Mouse (Mus musculus): ENCODE data around the gene Flt3l. TPM values are rescaled to one million over a fixed set of nuclear protein-coding genes. Genes with fewer than 3 reads are reported as not detected.

The Flt3l gene
- polyA plus RNA-seq, 1 experiment from 2014 or later = 1.4 TPM

DNA sequence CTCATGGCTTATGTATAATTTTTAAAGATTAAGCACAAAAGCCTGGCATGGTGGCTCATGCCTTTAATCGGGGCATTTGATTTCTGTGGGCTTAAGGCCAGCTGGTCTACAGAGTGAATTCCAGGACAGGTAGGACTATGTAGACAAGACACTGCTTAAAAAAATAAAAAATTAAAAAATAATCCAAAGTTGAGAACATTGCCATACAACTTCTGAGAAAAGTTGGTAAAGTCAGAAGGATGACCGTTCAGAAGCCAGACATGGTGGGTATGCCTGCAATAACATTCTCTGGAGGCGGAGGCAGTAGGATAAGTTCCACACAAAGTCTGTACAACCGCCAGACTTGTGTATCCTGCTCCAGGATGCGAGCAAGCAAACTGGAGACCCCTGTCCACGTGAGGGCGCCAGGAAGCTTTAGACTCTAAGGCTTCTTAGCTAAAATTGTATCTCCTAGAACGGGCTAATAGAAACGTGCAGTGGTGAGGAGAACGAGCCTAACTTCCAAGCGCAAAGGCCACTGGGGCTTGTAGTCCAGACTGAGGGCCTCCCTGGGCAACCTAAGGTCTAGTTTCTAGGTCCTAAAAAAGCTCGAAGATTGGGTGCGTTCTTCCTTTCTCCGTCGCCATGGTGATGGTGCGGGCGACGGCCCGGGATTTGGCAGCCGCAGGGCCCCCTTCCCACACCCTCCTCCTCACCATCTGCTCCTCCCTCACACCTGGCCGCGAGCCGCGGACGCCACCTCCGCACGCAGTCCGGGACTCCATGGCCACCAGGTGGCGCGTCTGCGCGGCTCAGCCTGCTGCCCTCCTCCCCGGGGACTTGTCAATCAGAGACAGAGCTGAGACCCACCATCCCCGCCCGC lies 25.6 kb upstream of the Flt3l start:
- no peak overlapping the region for H3K27ac ChIP-seq (replicated peaks; ENCODE audit: low read depth, low read length)
- WGBS = 5% methylated on average over 35 of the region's 35 CpGs
- peaks cover 12% of the 10 kb centered on the region for H3K4me1 ChIP-seq (ENCODE audit: control insufficient read depth, insufficient read depth, low read length)

DNA sequence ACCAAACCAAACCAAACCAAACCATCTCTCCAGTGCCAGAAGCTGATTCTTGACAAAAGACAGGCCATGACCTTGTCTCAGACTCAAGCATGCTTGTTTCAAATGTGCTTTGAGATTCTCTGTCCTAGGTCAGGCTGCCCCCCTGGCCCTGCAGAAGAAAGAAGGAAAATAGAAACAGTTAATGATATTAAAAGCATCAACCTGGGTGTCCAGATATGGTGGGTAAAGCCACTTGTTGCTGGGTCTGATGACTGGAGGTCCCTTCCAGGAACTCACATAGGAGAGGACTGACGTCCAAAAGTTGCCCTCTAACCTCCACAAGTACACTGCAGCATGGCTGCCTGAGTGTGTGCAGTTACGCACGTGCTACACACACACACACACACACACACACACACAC lies 24.6 kb upstream of the Flt3l start:
- Histone ChIP-seq H3K4me2 (ENCODE audit: low read length) (no peak overlapping the region), H3K27ac (replicated peaks; ENCODE audit: low read depth, low read length) (no peak overlapping the region), H3K9me3 (ENCODE audit: control insufficient read depth, low read length) (no peaks in the 10 kb centered on the region), H3K27me3 (ENCODE audit: control insufficient read depth, insufficient read depth, low read length) (peaks cover 30% of the 10 kb centered on the region), H3K36me3 (ENCODE audit: control insufficient read depth, insufficient read depth, low read length) (peaks cover 33% of the 10 kb centered on the region; the same call in 1 of the 2 replicates), H3K9ac (replicated peaks; ENCODE audit: low read length) (no peak overlapping the region), H3K4me1 (ENCODE audit: control insufficient read depth, insufficient read depth, low read length) (peaks cover 12% of the 10 kb centered on the region), H3K4me3 (replicated peaks; ENCODE audit: low read depth, low read length) (no peak overlapping the region)
- DNase-seq = no peak
- WGBS = 97% methylated on average over 3 of the region's 3 CpGs
- ATAC-seq (ENCODE audit: low FRiP score, low TSS enrichment) = no peak

More for the DNA sequence above, 25.6 kb upstream of the Flt3l start:
- Histone ChIP-seq H3K4me3 (replicated peaks; ENCODE audit: low read depth, low read length) (peak overlapping the region; percentile 34), H3K27me3 (ENCODE audit: control insufficient read depth, insufficient read depth, low read length) (peaks cover 40% of the 10 kb centered on the region), H3K9ac (replicated peaks; ENCODE audit: low read length) (no peak overlapping the region), H3K36me3 (ENCODE audit: control insufficient read depth, insufficient read depth, low read length) (peaks cover 33% of the 10 kb centered on the region; the same call in 1 of the 2 replicates), H3K4me2 (ENCODE audit: low read length) (peak overlapping the region; percentile 66), H3K9me3 (ENCODE audit: control insufficient read depth, low read length) (no peaks in the 10 kb centered on the region)
- DNase-seq (peak; percentile 95), ATAC-seq (ENCODE audit: low FRiP score, low TSS enrichment) (peak; percentile 85)

DNA sequence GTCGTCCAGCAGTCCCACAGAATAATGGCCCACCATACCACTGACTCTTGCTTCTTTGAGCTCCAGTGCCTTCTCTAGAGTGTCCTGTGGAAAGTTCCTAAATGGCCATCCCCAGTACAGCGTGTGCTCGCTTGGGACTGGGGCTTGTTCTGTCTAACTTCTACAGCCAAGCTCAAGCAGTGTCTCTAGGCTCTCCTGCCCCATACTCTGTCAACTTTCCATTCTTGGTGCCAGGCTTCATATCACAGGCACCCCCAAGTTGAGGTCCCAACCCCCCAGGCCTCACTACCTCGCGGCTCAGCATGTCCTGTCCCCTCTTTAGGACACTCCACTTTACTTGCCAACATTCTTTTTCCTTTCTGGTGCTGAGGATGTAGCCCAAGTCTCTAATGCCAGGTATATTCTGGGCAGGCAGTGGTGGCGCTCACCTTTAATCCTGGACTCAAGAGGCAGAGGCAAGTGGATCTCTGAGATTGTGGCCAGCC lies 24.1 kb upstream of the Flt3l start:
- no peaks in the 10 kb centered on the region for H3K9me3 ChIP-seq (ENCODE audit: control insufficient read depth, low read length)
- H3K36me3 ChIP-seq (ENCODE audit: control insufficient read depth, insufficient read depth, low read length) = peaks cover 33% of the 10 kb centered on the region; the same call in 1 of the 2 replicates
- no peak for ATAC-seq (ENCODE audit: low FRiP score, low TSS enrichment)
- peaks cover 15% of the 10 kb centered on the region for H3K4me1 ChIP-seq (ENCODE audit: control insufficient read depth, insufficient read depth, low read length)
- no peak overlapping the region for H3K27ac ChIP-seq (replicated peaks; ENCODE audit: low read depth, low read length)
- H3K9ac ChIP-seq (replicated peaks; ENCODE audit: low read length) = no peak overlapping the region
- H3K4me3 ChIP-seq (replicated peaks; ENCODE audit: low read depth, low read length) = no peak overlapping the region
- peaks cover 25% of the 10 kb centered on the region for H3K27me3 ChIP-seq (ENCODE audit: control insufficient read depth, insufficient read depth, low read length)
- H3K4me2 ChIP-seq (ENCODE audit: low read length) = no peak overlapping the region
- WGBS = 92% methylated on average over 6 of the region's 6 CpGs
- no peak for DNase-seq

DNA sequence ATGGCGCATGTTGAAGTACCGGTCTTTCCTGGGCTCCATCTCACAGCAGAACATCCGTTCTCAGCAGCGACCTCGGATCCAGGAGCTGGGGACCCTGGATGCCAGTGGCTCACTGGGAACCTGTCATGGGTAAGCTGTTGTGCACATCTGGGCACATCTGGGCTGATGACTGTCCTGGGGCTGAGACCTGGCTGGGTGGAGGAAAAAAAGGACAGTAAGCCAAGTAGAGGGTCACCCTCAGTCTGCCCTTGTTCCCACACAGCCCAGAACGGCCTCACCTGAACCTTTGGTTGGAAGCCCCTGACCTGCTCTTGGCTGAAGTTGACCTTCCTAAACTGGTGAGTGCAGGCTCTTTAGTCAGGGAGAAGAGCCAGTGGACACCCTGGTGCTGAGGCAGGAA lies 22.8 kb upstream of the Flt3l start:
- DNase-seq (no peak), ATAC-seq (ENCODE audit: low FRiP score, low TSS enrichment) (no peak)
- peaks cover 33% of the 10 kb centered on the region; the same call in 1 of the 2 replicates for H3K36me3 ChIP-seq (ENCODE audit: control insufficient read depth, insufficient read depth, low read length)
- H3K27ac ChIP-seq (replicated peaks; ENCODE audit: low read depth, low read length) = no peak overlapping the region
- H3K9ac ChIP-seq (replicated peaks; ENCODE audit: low read length) = no peak overlapping the region
- H3K27me3 ChIP-seq (ENCODE audit: control insufficient read depth, insufficient read depth, low read length) = peaks cover 11% of the 10 kb centered on the region
- peaks cover 21% of the 10 kb centered on the region for H3K4me1 ChIP-seq (ENCODE audit: control insufficient read depth, insufficient read depth, low read length)
- no peak overlapping the region for H3K4me2 ChIP-seq (ENCODE audit: low read length)
- 93% methylated on average over 6 of the region's 6 CpGs for WGBS
- no peak overlapping the region for H3K4me3 ChIP-seq (replicated peaks; ENCODE audit: low read depth, low read length)
- no peaks in the 10 kb centered on the region for H3K9me3 ChIP-seq (ENCODE audit: control insufficient read depth, low read length)

GRCm38 (mm10) chr7:45157459-45157858 lies 21.2 kb upstream of the Flt3l start:
- no peak overlapping the region for H3K27ac ChIP-seq (replicated peaks; ENCODE audit: low read depth, low read length)
- 86% methylated on average over 14 of the region's 14 CpGs for WGBS

DNA sequence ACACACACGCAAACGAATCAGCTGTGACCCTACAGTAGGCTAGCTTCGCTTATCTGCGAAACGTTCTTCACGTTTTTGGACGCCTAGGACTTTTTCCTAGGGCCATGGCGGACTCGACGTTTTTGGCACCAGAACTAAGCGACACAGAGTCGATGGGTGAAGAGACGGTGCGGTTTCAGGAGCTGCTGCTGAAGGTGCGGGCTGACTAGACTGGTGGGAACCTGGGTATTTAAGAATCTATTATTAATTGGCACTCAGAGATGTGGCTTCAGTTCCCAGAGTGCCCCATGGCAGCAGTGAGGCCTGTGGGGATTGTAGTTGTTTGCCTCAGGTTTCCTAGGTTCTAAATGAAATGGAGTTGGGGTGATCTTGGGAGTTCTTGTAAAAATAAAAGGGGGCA lies 20.0 kb upstream of the Flt3l start:
- no peak overlapping the region for H3K4me2 ChIP-seq (ENCODE audit: low read length)
- no peak overlapping the region for H3K9ac ChIP-seq (replicated peaks; ENCODE audit: low read length)
- H3K27me3 ChIP-seq (ENCODE audit: control insufficient read depth, insufficient read depth, low read length) = no peaks in the 10 kb centered on the region
- peaks cover 33% of the 10 kb centered on the region; the same call in 1 of the 2 replicates for H3K36me3 ChIP-seq (ENCODE audit: control insufficient read depth, insufficient read depth, low read length)
- no peaks in the 10 kb centered on the region for H3K9me3 ChIP-seq (ENCODE audit: control insufficient read depth, low read length)
- H3K4me1 ChIP-seq (ENCODE audit: control insufficient read depth, insufficient read depth, low read length) = peaks cover 14% of the 10 kb centered on the region
- ATAC-seq (ENCODE audit: low FRiP score, low TSS enrichment) = no peak
- H3K27ac ChIP-seq (replicated peaks; ENCODE audit: low read depth, low read length) = no peak overlapping the region
- 95% methylated on average over 15 of the region's 15 CpGs for WGBS
- H3K4me3 ChIP-seq (replicated peaks; ENCODE audit: low read depth, low read length) = no peak overlapping the region
- no peak for DNase-seq

More at GRCm38 (mm10) chr7:45157459-45157858, 21.2 kb upstream of the Flt3l start:
- Histone ChIP-seq H3K4me1 (ENCODE audit: control insufficient read depth, insufficient read depth, low read length) (peaks cover 18% of the 10 kb centered on the region), H3K4me2 (ENCODE audit: low read length) (no peak overlapping the region), H3K4me3 (replicated peaks; ENCODE audit: low read depth, low read length) (no peak overlapping the region), H3K27me3 (ENCODE audit: control insufficient read depth, insufficient read depth, low read length) (no peaks in the 10 kb centered on the region), H3K9ac (replicated peaks; ENCODE audit: low read length) (no peak overlapping the region), H3K9me3 (ENCODE audit: control insufficient read depth, low read length) (no peaks in the 10 kb centered on the region), H3K36me3 (ENCODE audit: control insufficient read depth, insufficient read depth, low read length) (peaks cover 33% of the 10 kb centered on the region; the same call in 1 of the 2 replicates)
- DNase-seq (no peak), ATAC-seq (ENCODE audit: low FRiP score, low TSS enrichment) (no peak)

GRCm38 (mm10) chr7:45155590-45155989 lies 19.4 kb upstream of the Flt3l start:
- Histone ChIP-seq H3K27me3 (ENCODE audit: control insufficient read depth, insufficient read depth, low read length) (no peaks in the 10 kb centered on the region), H3K9ac (replicated peaks; ENCODE audit: low read length) (no peak overlapping the region), H3K27ac (replicated peaks; ENCODE audit: low read depth, low read length) (no peak overlapping the region), H3K4me3 (replicated peaks; ENCODE audit: low read depth, low read length) (no peak overlapping the region), H3K9me3 (ENCODE audit: control insufficient read depth, low read length) (no peaks in the 10 kb centered on the region), H3K4me1 (ENCODE audit: control insufficient read depth, insufficient read depth, low read length) (peaks cover 14% of the 10 kb centered on the region), H3K4me2 (ENCODE audit: low read length) (peak overlapping the region; percentile 91), H3K36me3 (ENCODE audit: control insufficient read depth, insufficient read depth, low read length) (peaks cover 32% of the 10 kb centered on the region; the same call in 1 of the 2 replicates)
- 86% methylated on average over 9 of the region's 9 CpGs for WGBS
- no peak for ATAC-seq (ENCODE audit: low FRiP score, low TSS enrichment)
- no peak for DNase-seq

DNA sequence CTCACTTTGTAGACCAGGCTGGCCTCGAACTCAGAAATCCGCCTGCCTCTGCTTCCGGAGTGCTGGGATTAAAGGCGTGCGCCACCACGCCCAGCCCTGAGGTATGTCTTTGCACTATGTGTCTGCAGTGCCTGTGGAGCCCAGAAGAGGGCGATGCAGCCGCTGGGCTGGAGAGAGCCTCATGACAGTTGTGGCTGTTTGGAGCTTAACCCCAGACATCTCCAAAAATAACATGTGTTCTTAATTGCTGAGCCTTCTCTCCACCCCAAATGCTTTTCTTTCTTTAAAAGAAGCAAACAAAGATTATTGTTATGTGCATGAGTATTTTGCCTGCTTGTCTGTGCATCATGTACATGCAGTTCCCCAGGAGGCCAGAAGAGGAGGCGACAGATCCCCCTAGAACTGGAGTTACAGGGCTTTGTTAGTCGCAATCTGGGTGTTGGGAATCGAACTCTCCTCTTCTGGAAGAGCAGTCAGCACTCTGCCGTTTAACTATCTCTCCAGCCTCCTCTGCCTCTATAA lies 18.8 kb upstream of the Flt3l start:
- peak; percentile 56 for DNase-seq
- H3K9me3 ChIP-seq (ENCODE audit: control insufficient read depth, low read length) = no peaks in the 10 kb centered on the region
- H3K4me3 ChIP-seq (replicated peaks; ENCODE audit: low read depth, low read length) = peak overlapping the region; percentile 63
- 81% methylated on average over 12 of the region's 12 CpGs for WGBS
- H3K9ac ChIP-seq (replicated peaks; ENCODE audit: low read length) = 0 out of 2 replicates have a peak overlapping the region, but pooled peaks have one; percentile 81
- no peak for ATAC-seq (ENCODE audit: low FRiP score, low TSS enrichment)
- peak overlapping the region; percentile 91 for H3K4me2 ChIP-seq (ENCODE audit: low read length)
- H3K27me3 ChIP-seq (ENCODE audit: control insufficient read depth, insufficient read depth, low read length) = no peaks in the 10 kb centered on the region
- H3K27ac ChIP-seq (replicated peaks; ENCODE audit: low read depth, low read length) = 0 out of 2 replicates have a peak overlapping the region, but pooled peaks have one; percentile 95
- peaks cover 26% of the 10 kb centered on the region; the same call in 1 of the 2 replicates for H3K36me3 ChIP-seq (ENCODE audit: control insufficient read depth, insufficient read depth, low read length)
- peaks cover 14% of the 10 kb centered on the region for H3K4me1 ChIP-seq (ENCODE audit: control insufficient read depth, insufficient read depth, low read length)
